Mouse (Mus musculus): ENCODE measurements at regions not wholly inside any gene's neighbourhood (a gene's known extent, or its start where the extent isn't known, plus 50 kb on each side); places are given as distances from the start of the nearest gene placed in this dataset.

DNA sequence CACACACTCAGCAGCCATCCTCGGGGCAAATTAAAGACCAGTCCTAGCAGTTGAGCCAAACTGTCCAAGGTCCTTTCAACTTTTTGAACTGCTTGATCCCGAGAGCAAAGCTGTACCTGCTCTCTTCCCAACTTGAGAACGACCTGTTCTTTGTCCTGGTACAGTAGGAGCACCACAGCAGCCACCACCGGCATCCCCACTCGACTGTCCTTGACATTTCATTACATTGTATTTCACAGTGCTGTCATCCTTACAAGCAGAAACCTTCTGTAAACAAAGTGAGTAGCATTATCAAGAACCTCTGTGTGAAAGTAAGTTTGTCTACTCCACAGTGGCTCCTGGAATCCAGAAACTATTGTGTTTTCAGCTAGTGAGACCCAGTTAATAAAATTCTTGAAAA, 240.2 kb upstream of the Zfp462 start:
- no peak for TF ChIP-seq SMC3 (IDR thresholded peaks at IDR 0.05; ENCODE audit: low read depth, low read length)
- no peak for TF ChIP-seq JUN (IDR thresholded peaks at IDR 0.05; ENCODE audit: insufficient read depth, low read depth, low read length)
- TF ChIP-seq PAX5 (IDR thresholded peaks at IDR 0.05; ENCODE audit: low read length): no peak
- Histone ChIP-seq H3K79me2 (replicated peaks; ENCODE audit: control insufficient read depth, extremely low read depth, insufficient read depth, poor library complexity, severe bottlenecking) (no peaks in the 10 kb centered on the region), H3K9me3 (replicated peaks; ENCODE audit: low read length) (peaks cover 19% of the 10 kb centered on the region), H3K9ac (ENCODE audit: insufficient read depth, low read depth) (no peak overlapping the region), H3K36me3 (replicated peaks in 1 of 2; ENCODE audit: control insufficient read depth in 1 of 2, insufficient read depth in 1 of 2, low read length in 1 of 2) (no peaks in the 10 kb centered on the region), H3K4me1 (ENCODE audit: control insufficient read depth in 1 of 2, insufficient read depth in 2 of 2) (no peaks in the 10 kb centered on the region), H3K27ac (ENCODE audit: insufficient read depth, low read depth) (no peak overlapping the region), H3K27me3 (replicated peaks) (no peaks in the 10 kb centered on the region), H3K4me2 (ENCODE audit: insufficient read depth, low read depth, poor library complexity, severe bottlenecking) (no peak overlapping the region), H3K4me3 (replicated peaks in 1 of 3; ENCODE audit: low read depth in 2 of 3, low read length in 2 of 3, poor library complexity in 1 of 3) (no peak overlapping the region)
- in situ Hi-C loops (cut with MboI; ENCODE audit: low pct_ligation_motif_present, low pct_unique_long_range_greater_than_20kb, low sequenced_read_pairs) (no loop called here), dilution Hi-C loops (cut with MboI; ENCODE audit: extremely low pct_ligation_motif_present, extremely low pct_unique_long_range_greater_than_20kb, low sequenced_read_pairs) (no loop called here)
- no peak for DNase-seq (ENCODE audit: extremely low read depth)

DNA sequence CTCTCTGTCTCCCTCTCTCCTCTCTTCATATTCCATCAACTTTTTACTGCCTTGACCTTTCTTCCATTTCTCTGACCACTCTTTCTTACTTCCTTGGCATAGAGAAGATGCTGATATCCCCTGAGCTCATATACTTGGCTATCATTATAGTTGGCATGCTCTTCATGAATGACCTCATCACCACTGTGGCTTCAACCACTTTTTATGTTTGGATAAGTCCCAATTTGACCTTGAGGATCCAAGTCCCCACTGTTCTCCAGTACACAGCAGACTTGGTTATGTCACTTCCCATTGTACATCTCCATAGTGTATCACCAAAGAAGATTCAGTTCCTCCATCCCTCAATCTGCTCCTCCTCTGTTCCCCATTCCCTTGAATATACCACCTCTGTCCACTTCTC, 235.1 kb upstream of the Zfp462 start:
- dilution Hi-C loops (cut with MboI; ENCODE audit: extremely low pct_ligation_motif_present, extremely low pct_unique_long_range_greater_than_20kb, low sequenced_read_pairs) (no loop called here), in situ Hi-C loops (cut with MboI; ENCODE audit: low pct_ligation_motif_present, low pct_unique_long_range_greater_than_20kb, low sequenced_read_pairs) (no loop called here)
- no peak for DNase-seq (ENCODE audit: extremely low read depth)
- H3K79me2 ChIP-seq (replicated peaks; ENCODE audit: control insufficient read depth, extremely low read depth, insufficient read depth, poor library complexity, severe bottlenecking): no peaks in the 10 kb centered on the region
- no peaks in the 10 kb centered on the region for H3K36me3 ChIP-seq (replicated peaks in 1 of 2; ENCODE audit: control insufficient read depth in 1 of 2, insufficient read depth in 1 of 2, low read length in 1 of 2)
- TF ChIP-seq PAX5 (IDR thresholded peaks at IDR 0.05; ENCODE audit: low read length) (no peak), RCOR1 (conservative IDR thresholded peaks at IDR 0.05; ENCODE audit: low read depth, low read length) (no peak), TBP (conservative IDR thresholded peaks at IDR 0.05; ENCODE audit: low read depth, low read length) (no peak), KAT2A (IDR thresholded peaks at IDR 0.05; ENCODE audit: insufficient replicate concordance, low read length) (no peak), TCF12 (IDR thresholded peaks at IDR 0.05; ENCODE audit: low read depth, low read length) (no peak), JUN (IDR thresholded peaks at IDR 0.05; ENCODE audit: insufficient read depth, low read depth, low read length) (no peak), POLR2A (IDR thresholded peaks at IDR 0.05; ENCODE audit: low read depth, low read length) (no peak), MEF2A (IDR thresholded peaks at IDR 0.05; ENCODE audit: borderline replicate concordance, low read depth, low read length) (no peak), ETS1 (conservative IDR thresholded peaks at IDR 0.05; ENCODE audit: low read depth, low read length) (no peak), ZKSCAN1 (IDR thresholded peaks at IDR 0.05; ENCODE audit: borderline replicate concordance, low read depth, low read length) (no peak)
- H3K9me3 ChIP-seq (replicated peaks; ENCODE audit: low read length): peaks cover 27% of the 10 kb centered on the region
- no peak overlapping the region for H3K4me3 ChIP-seq (replicated peaks in 1 of 3; ENCODE audit: low read depth in 2 of 3, low read length in 2 of 3, poor library complexity in 1 of 3)
- no peak overlapping the region for H3K27ac ChIP-seq (ENCODE audit: insufficient read depth, low read depth)
- no peak overlapping the region for H3K9ac ChIP-seq (ENCODE audit: insufficient read depth, low read depth)
- no peaks in the 10 kb centered on the region for H3K27me3 ChIP-seq (replicated peaks)
- no peak overlapping the region for H3K4me2 ChIP-seq (ENCODE audit: insufficient read depth, low read depth, poor library complexity, severe bottlenecking)
- peaks cover 0 to 3% of the 10 kb centered on the region in 2 experiments; a peak in 1 of 4 replicates for H3K4me1 ChIP-seq (ENCODE audit: control insufficient read depth in 1 of 2, insufficient read depth in 2 of 2)

DNA sequence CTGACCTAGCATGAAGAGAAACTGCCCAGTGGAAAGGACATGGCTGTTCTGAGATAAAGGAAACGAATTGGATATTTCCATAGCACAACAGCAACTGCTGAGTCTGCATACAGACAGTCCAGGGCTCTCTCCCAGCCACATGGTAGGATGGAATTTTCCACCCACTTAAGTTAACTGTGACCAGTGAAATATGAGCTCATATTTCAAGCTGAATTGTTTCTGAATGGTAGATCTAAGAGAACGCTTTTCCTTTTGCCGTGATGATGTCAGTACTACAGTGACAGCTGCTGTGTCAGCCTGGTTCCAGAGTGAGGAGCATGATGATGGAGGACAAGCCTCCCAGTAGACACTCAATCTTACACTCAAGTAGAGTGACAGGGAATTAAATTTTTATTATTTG, 231.9 kb upstream of the Zfp462 start:
- in situ Hi-C loops (cut with MboI; ENCODE audit: low pct_ligation_motif_present, low pct_unique_long_range_greater_than_20kb, low sequenced_read_pairs) (no loop called here), dilution Hi-C loops (cut with MboI; ENCODE audit: extremely low pct_ligation_motif_present, extremely low pct_unique_long_range_greater_than_20kb, low sequenced_read_pairs) (no loop called here)
- no peak for TF ChIP-seq POLR2AphosphoS2 (IDR thresholded peaks at IDR 0.05; ENCODE audit: low read depth, low read length)
- no peak for TF ChIP-seq UBTF (IDR thresholded peaks at IDR 0.05; ENCODE audit: low read depth, low read length)
- TF ChIP-seq E2F4 (IDR thresholded peaks at IDR 0.05; ENCODE audit: insufficient replicate concordance, low read depth, low read length): no peak
- no peak for TF ChIP-seq MAX (IDR thresholded peaks at IDR 0.05; ENCODE audit: low read length)
- no peak for TF ChIP-seq RAD21 (IDR thresholded peaks at IDR 0.05; ENCODE audit: low read depth, low read length)
- no peak for TF ChIP-seq SMC3 (IDR thresholded peaks at IDR 0.05; ENCODE audit: low read depth, low read length)
- TF ChIP-seq GABPA (IDR thresholded peaks at IDR 0.05; ENCODE audit: insufficient replicate concordance, low read depth, low read length): no peak
- no peak for TF ChIP-seq NELFE (IDR thresholded peaks at IDR 0.05; ENCODE audit: low read depth, low read length)
- TF ChIP-seq ETS1 (conservative IDR thresholded peaks at IDR 0.05; ENCODE audit: low read depth, low read length): no peak
- no peak for TF ChIP-seq CHD2 (IDR thresholded peaks at IDR 0.05; ENCODE audit: low read length)
- no peak for TF ChIP-seq ZKSCAN1 (IDR thresholded peaks at IDR 0.05; ENCODE audit: borderline replicate concordance, low read depth, low read length)
- no peak for TF ChIP-seq JUND (conservative IDR thresholded peaks at IDR 0.05; ENCODE audit: low read depth, low read length)
- no peak for TF ChIP-seq EP300 (IDR thresholded peaks at IDR 0.05; ENCODE audit: low read length)
- TF ChIP-seq MAFK (IDR thresholded peaks at IDR 0.05; ENCODE audit: insufficient replicate concordance, low read length): no peak
- TF ChIP-seq MXI1 (IDR thresholded peaks at IDR 0.05; ENCODE audit: low read depth, low read length): no peak

More for the DNA sequence above, 231.9 kb upstream of the Zfp462 start:
- no peak overlapping the region for H3K4me2 ChIP-seq (ENCODE audit: insufficient read depth, low read depth, poor library complexity, severe bottlenecking)
- no peak overlapping the region for H3K9ac ChIP-seq (ENCODE audit: insufficient read depth, low read depth)
- H3K27ac ChIP-seq (ENCODE audit: insufficient read depth, low read depth): no peak overlapping the region
- H3K36me3 ChIP-seq (replicated peaks in 1 of 2; ENCODE audit: control insufficient read depth in 1 of 2, insufficient read depth in 1 of 2, low read length in 1 of 2): no peaks in the 10 kb centered on the region
- H3K27me3 ChIP-seq (replicated peaks): no peaks in the 10 kb centered on the region
- no peak for DNase-seq (ENCODE audit: extremely low read depth)
- H3K79me2 ChIP-seq (replicated peaks; ENCODE audit: control insufficient read depth, extremely low read depth, insufficient read depth, poor library complexity, severe bottlenecking): no peaks in the 10 kb centered on the region
- H3K9me3 ChIP-seq (replicated peaks; ENCODE audit: low read length): peaks cover 25% of the 10 kb centered on the region
- H3K4me3 ChIP-seq (replicated peaks in 1 of 3; ENCODE audit: low read depth in 2 of 3, low read length in 2 of 3, poor library complexity in 1 of 3): no peak overlapping the region
- H3K4me1 ChIP-seq (ENCODE audit: control insufficient read depth in 1 of 2, insufficient read depth in 2 of 2): peaks cover 0 to 5% of the 10 kb centered on the region in 2 experiments; a peak in 1 of 4 replicates
